Mouse (Mus musculus) embryonic facial prominence, embryonic 14.5 days (tissue): ENCODE measurements at regions not wholly inside any gene's neighbourhood (a gene's known extent, or its start where the extent isn't known, plus 50 kb on each side); places are given as distances from the start of the nearest gene placed in this dataset.
A peak's percentile ranks its signal among the peaks of the same experiment; 100 is the strongest.

Source experiments
- ATAC-seq: fragments of 200-750 bp; cut with Nextera tagmentation; 2 replicates; pipeline ENCODE4 v1.8.0; 2017; ENCODE audit warnings: low read depth, moderate number of reproducible peaks, moderate TSS enrichment
- DNase-seq: peaks from one replicate; pipeline ENCODE4 v3.0.0-alpha.2; 2015; ENCODE audit warnings: low spot score
- H3K27ac ChIP-seq: fragments of 300-500 bp; sonication (generic); replicated peaks from 2 replicates; pipeline ENCODE4 v1.5.1; 2014; ENCODE audit warnings: low read depth, mild to moderate bottlenecking, low read length, moderate library complexity
- H3K27me3 ChIP-seq: fragments of 300-500 bp; sonication (generic); replicated peaks from 2 replicates; pipeline ENCODE4 v1.6.1; 2014; ENCODE audit warnings: low read length; ENCODE audit not compliant: control insufficient read depth, insufficient read depth
- H3K36me3 ChIP-seq: fragments of 300-500 bp; sonication (generic); 2 replicates; pipeline ENCODE4 v1.6.1; 2014; ENCODE audit warnings: low read length, mixed read lengths; ENCODE audit not compliant: control insufficient read depth, insufficient read depth
- H3K4me1 ChIP-seq: fragments of 300-500 bp; sonication (generic); 2 replicates; pipeline ENCODE4 v1.6.1; 2014; ENCODE audit warnings: antibody characterized with exemption, low read length; ENCODE audit not compliant: control insufficient read depth, insufficient read depth
- H3K4me2 ChIP-seq: fragments of 300-500 bp; sonication (generic); 2 replicates; pipeline ENCODE4 v1.6.1; 2014; ENCODE audit warnings: low read depth, mild to moderate bottlenecking, low read length, moderate library complexity, mixed read lengths
- H3K4me3 ChIP-seq: fragments of 300-500 bp; sonication (generic); 2 replicates; pipeline ENCODE4 v1.5.1; 2014; ENCODE audit warnings: low read depth, mild to moderate bottlenecking, low read length
- H3K9ac ChIP-seq: fragments of 300-500 bp; sonication (generic); 2 replicates; pipeline ENCODE4 v1.6.1; 2014; ENCODE audit warnings: low read depth, mild to moderate bottlenecking, low read length, moderate library complexity, mixed read lengths
- H3K9me3 ChIP-seq: fragments of 300-500 bp; sonication (generic); 2 replicates; pipeline ENCODE4 v1.6.1; 2016; ENCODE audit warnings: low read length; ENCODE audit not compliant: control insufficient read depth
- WGBS: fragments of 180-500 bp; shearing (Covaris S2); extraction: QIAGEN DNeasy Blood & Tissue Kit; methylation state at CpG from one replicate; pipeline ENCODE4 v1.1.7; 2014; 5-methylcytosine and 5-hydroxymethylcytosine counted together

- Histone ChIP-seq H3K9ac (no peak overlapping the region), H3K4me1 (no peaks in the 10 kb centered on the region), H3K36me3 (no peaks in the 10 kb centered on the region), H3K4me2 (no peak overlapping the region), H3K27me3 (no peaks in the 10 kb centered on the region), H3K27ac (no peak overlapping the region), H3K9me3 (no peaks in the 10 kb centered on the region), H3K4me3 (no peak overlapping the region)
- WGBS, result 44% methylated on average over 10 of the region's 10 CpGs
- peak; percentile 58 for DNase-seq
- ATAC-seq, result no peak
Observed at GRCm38 (mm10) chr2:131748791-131749190, 110.8 kb downstream of the Erv3 start.

DNA sequence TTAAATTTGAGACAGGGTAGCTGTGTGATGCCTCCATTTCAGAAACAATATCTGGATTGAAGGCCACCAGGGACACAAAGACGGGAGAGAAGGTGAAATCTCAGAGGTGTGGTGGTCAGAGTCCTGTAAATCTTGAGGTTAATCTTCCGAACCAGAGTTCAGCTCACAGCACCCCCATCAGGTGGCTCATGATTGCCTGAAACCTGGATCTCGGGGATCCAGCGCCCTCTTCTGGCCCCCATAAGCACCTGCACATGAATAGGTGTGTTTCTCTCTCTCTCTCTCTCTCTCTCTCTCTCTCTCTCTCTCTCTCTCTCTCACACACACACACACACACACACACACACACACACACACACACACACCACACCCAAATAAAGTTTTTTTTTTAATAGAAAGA lies 111.8 kb downstream of the Erv3 start:
- H3K27ac ChIP-seq, result no peak overlapping the region
- no peak overlapping the region for H3K9ac ChIP-seq
- no peak for ATAC-seq
- no peaks in the 10 kb centered on the region for H3K4me1 ChIP-seq
- H3K36me3 ChIP-seq, result no peaks in the 10 kb centered on the region
- H3K9me3 ChIP-seq, result no peaks in the 10 kb centered on the region
- WGBS, result 82% methylated on average over 4 of the region's 4 CpGs
- no peaks in the 10 kb centered on the region for H3K27me3 ChIP-seq
- H3K4me3 ChIP-seq, result no peak overlapping the region
- no peak for DNase-seq
- no peak overlapping the region for H3K4me2 ChIP-seq

DNA sequence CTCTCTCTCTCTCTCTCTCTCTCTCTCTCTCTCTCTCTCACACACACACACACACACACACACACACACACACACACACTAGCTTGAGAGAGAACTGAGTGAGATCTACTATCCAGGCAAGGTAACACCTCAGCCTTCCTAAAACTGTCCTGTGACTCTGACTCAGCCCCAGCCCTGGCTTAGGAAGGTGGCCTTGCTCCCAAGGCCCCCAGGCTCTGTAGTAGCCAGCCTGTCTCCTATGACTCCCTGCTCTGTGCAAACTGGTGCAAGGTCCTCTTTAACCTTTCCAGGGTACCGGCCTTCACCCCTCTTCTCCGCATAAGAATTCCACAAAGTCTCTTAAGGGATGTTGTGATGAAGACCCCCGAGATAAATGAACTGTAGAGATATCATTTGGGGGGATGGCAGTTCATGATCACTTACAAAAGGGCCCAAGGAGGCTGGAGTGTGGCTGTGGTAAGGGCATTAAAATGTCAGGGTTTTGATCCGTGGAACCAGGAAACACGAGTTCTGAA lies 114.1 kb downstream of the Erv3 start:
- no peak for DNase-seq
- no peak overlapping the region for H3K9ac ChIP-seq
- no peaks in the 10 kb centered on the region for H3K9me3 ChIP-seq
- H3K4me2 ChIP-seq, result no peak overlapping the region
- no peaks in the 10 kb centered on the region for H3K36me3 ChIP-seq
- WGBS, result 84% methylated on average over 5 of the region's 5 CpGs
- H3K4me3 ChIP-seq, result no peak overlapping the region
- no peaks in the 10 kb centered on the region for H3K4me1 ChIP-seq
- no peak for ATAC-seq
- H3K27ac ChIP-seq, result no peak overlapping the region
- no peaks in the 10 kb centered on the region for H3K27me3 ChIP-seq

- no peak for ATAC-seq
- H3K27ac ChIP-seq, result no peak overlapping the region
- 78% methylated on average over 9 of the region's 9 CpGs for WGBS
Observed at GRCm38 (mm10) chr2:131744957-131745356, 114.6 kb downstream of the Erv3 start.

GRCm38 (mm10) chr2:131740456-131740855 lies 119.1 kb downstream of the Erv3 start:
- WGBS, result 82% methylated on average over 5 of the region's 5 CpGs
- H3K36me3 ChIP-seq, result no peaks in the 10 kb centered on the region
- no peaks in the 10 kb centered on the region for H3K9me3 ChIP-seq
- no peak overlapping the region for H3K27ac ChIP-seq
- ATAC-seq (no peak), DNase-seq (no peak)
- H3K4me1 ChIP-seq, result no peaks in the 10 kb centered on the region
- H3K4me2 ChIP-seq, result no peak overlapping the region
- H3K27me3 ChIP-seq, result no peaks in the 10 kb centered on the region
- H3K4me3 ChIP-seq, result no peak overlapping the region
- no peak overlapping the region for H3K9ac ChIP-seq

More at GRCm38 (mm10) chr2:131744957-131745356, 114.6 kb downstream of the Erv3 start:
- Histone ChIP-seq H3K9me3 (no peaks in the 10 kb centered on the region), H3K9ac (no peak overlapping the region), H3K36me3 (no peaks in the 10 kb centered on the region), H3K4me2 (no peak overlapping the region), H3K27me3 (no peaks in the 10 kb centered on the region), H3K4me1 (no peaks in the 10 kb centered on the region), H3K4me3 (no peak overlapping the region)
- DNase-seq, result no peak

DNA sequence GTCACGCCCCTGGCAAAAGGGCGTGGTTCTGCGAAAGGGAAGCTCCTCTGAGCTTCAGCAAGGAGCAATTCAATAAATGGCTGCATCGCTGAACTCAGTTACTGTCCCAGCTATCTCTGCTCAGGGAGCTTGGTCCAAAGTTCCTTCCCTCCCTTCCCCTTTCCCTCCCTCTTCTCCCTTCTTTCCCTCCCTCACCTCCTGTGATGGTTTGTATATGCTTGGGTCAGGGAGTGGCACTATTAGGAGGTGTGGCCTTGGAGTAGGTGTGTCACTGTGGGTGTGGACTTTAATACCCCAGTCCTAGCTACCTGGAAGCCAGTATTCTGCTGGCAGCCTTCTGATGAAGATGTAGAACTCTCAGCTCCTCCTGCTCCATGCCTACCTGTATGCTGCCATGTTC lies 120.5 kb downstream of the Erv3 start:
- Histone ChIP-seq H3K4me1 (no peaks in the 10 kb centered on the region), H3K4me3 (no peak overlapping the region), H3K36me3 (no peaks in the 10 kb centered on the region), H3K9ac (no peak overlapping the region), H3K27ac (no peak overlapping the region), H3K9me3 (no peaks in the 10 kb centered on the region), H3K4me2 (no peak overlapping the region), H3K27me3 (no peaks in the 10 kb centered on the region)
- WGBS, result 69% methylated on average over 4 of the region's 4 CpGs
- ATAC-seq (no peak), DNase-seq (no peak)

- 85% methylated on average over 6 of the region's 6 CpGs for WGBS
- Histone ChIP-seq H3K9me3 (no peaks in the 10 kb centered on the region), H3K4me1 (no peaks in the 10 kb centered on the region), H3K36me3 (no peaks in the 10 kb centered on the region), H3K27ac (no peak overlapping the region), H3K4me2 (no peak overlapping the region), H3K27me3 (no peaks in the 10 kb centered on the region), H3K4me3 (no peak overlapping the region), H3K9ac (no peak overlapping the region)
- no peak for DNase-seq
- no peak for ATAC-seq
Observed at GRCm38 (mm10) chr2:131734740-131735378, 124.7 kb downstream of the Erv3 start.

DNA sequence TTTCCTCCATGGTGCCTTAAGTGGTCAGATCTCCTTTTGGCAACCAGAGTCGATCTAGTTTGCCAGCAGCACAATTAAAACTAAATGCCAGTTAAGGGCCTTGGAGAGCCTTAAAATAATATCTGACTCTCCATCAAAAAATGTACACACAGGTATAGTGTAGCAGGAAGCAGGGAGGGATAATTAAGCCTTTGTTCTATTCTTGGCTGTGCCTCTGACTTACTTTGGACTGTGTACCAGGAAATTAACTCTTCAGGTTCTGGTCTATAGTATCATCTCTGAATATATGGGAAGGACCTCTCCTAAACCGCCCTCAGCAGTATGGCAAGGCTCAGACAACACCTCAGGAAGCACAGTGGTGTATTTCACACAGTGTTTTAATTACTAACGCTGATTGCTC lies 133.0 kb downstream of the Erv3 start:
- 69% methylated on average over 3 of the region's 3 CpGs for WGBS
- DNase-seq (peak; percentile 12), ATAC-seq (no peak)
- Histone ChIP-seq H3K27ac (no peak overlapping the region), H3K36me3 (no peaks in the 10 kb centered on the region), H3K27me3 (no peaks in the 10 kb centered on the region), H3K9me3 (peaks cover 18% of the 10 kb centered on the region), H3K4me2 (no peak overlapping the region), H3K4me3 (no peak overlapping the region), H3K9ac (no peak overlapping the region), H3K4me1 (no peaks in the 10 kb centered on the region)
